Mouse (Mus musculus) midbrain, postnatal 0 days (tissue): ENCODE measurements around the gene Adarb1. TPM values are rescaled to one million over a fixed set of nuclear protein-coding genes. Genes with fewer than 3 reads are reported as not detected.
A peak's percentile ranks its signal among the peaks of the same experiment; 100 is the strongest.

ENCODE experiments used
- ATAC-seq: fragments of 200-750 bp; cut with Nextera tagmentation; 2 replicates; pipeline ENCODE4 v1.8.0; 2017; ENCODE audit warnings: moderate number of reproducible peaks, mild to moderate bottlenecking, moderate TSS enrichment, moderate library complexity; ENCODE audit not compliant: low FRiP score
- DNase-seq: peaks from one replicate; pipeline ENCODE4 v3.0.0-alpha.2; 2015; ENCODE audit warnings: low spot score
- H3K27ac ChIP-seq: fragments of 300-500 bp; sonication (generic); 2 replicates; pipeline ENCODE4 v1.5.1; 2014; ENCODE audit warnings: low read depth, mild to moderate bottlenecking, low read length, mixed read lengths
- H3K27me3 ChIP-seq: fragments of 300-500 bp; sonication (generic); 2 replicates; pipeline ENCODE4 v1.6.1; 2014; ENCODE audit warnings: low read length, control low read depth, mixed read lengths; ENCODE audit not compliant: insufficient read depth
- H3K36me3 ChIP-seq: fragments of 300-500 bp; sonication (generic); 2 replicates; pipeline ENCODE4 v1.6.1; 2014; ENCODE audit warnings: low read length, control low read depth, mixed read lengths; ENCODE audit not compliant: insufficient read depth
- H3K4me1 ChIP-seq: fragments of 300-500 bp; sonication (generic); 2 replicates; pipeline ENCODE4 v1.6.1; 2014; ENCODE audit warnings: mild to moderate bottlenecking, control low read depth, antibody characterized with exemption, low read length, mixed read lengths; ENCODE audit not compliant: insufficient read depth
- H3K4me2 ChIP-seq: fragments of 300-500 bp; sonication (generic); 2 replicates; pipeline ENCODE4 v1.6.1; 2014; ENCODE audit warnings: low read depth, mild to moderate bottlenecking, low read length, mixed read lengths; ENCODE audit not compliant: poor library complexity, severe bottlenecking
- H3K4me3 ChIP-seq: fragments of 300-500 bp; sonication (generic); 2 replicates; pipeline ENCODE4 v1.5.1; 2014; ENCODE audit warnings: low read depth, mild to moderate bottlenecking, low read length, moderate library complexity
- H3K9ac ChIP-seq: fragments of 300-500 bp; sonication (generic); replicated peaks from 2 replicates; pipeline ENCODE4 v1.6.1; 2014; ENCODE audit warnings: mild to moderate bottlenecking, low read length, moderate library complexity, mixed read lengths; ENCODE audit not compliant: poor library complexity, severe bottlenecking
- H3K9me3 ChIP-seq: fragments of 300-500 bp; sonication (generic); 2 replicates; pipeline ENCODE4 v1.6.1; 2016; ENCODE audit warnings: low read length, control low read depth
- CTCF ChIP-seq: IDR thresholded peaks from 2 replicates; pipeline ENCODE4 v1.5.1; 2016; ENCODE audit warnings: antibody characterized with exemption, mild to moderate bottlenecking
- WGBS: fragments of 180-500 bp; shearing (Covaris S2); extraction: QIAGEN DNeasy Blood & Tissue Kit; methylation state at CpG from one replicate; pipeline ENCODE4 v1.1.7; 2014; 5-methylcytosine and 5-hydroxymethylcytosine counted together
- polyA plus RNA-seq: library from polyadenylated mRNA; unstranded; fragments of >200 nt; fragmentation: Nextera tagmentation; extraction: Ambion mirVana; gene quantifications from 2 replicates; pipeline ENCODE4 v1.2.1, GENCODE M21; 2015
- total RNA-seq: library from RNA; depleted of rRNA; stranded (reverse); fragments of >200 nt; gene quantifications from 2 replicates; pipeline ENCODE4 v1.2.3, GENCODE M21; 2014

The Adarb1 gene
- total and polyA plus RNA-seq, 2 experiments from 2014 or later = 16.1 to 50.4 TPM

GRCm38 (mm10) chr10:77341059-77341458 is 77.0 kb downstream of the Adarb1 start:
- DNase-seq (no peak), ATAC-seq (no peak)
- Histone ChIP-seq H3K9ac (no peak overlapping the region), H3K4me1 (peaks cover 6% of the 10 kb centered on the region; the same call in 1 of the 2 replicates), H3K27ac (no peak overlapping the region), H3K36me3 (no peaks in the 10 kb centered on the region), H3K4me2 (no peak overlapping the region), H3K4me3 (no peak overlapping the region), H3K27me3 (no peaks in the 10 kb centered on the region), H3K9me3 (no peaks in the 10 kb centered on the region)
- 87% methylated on average over 4 of the region's 4 CpGs for WGBS
- TF ChIP-seq CTCF = no peak

- no peaks in the 10 kb centered on the region for H3K27me3 ChIP-seq
- 3% methylated on average over 18 of the region's 18 CpGs for WGBS
- H3K4me2 ChIP-seq = peak overlapping the region; percentile 86
- ATAC-seq (peak; percentile 56; the same call in 1 of the 2 replicates), DNase-seq (peak; percentile 71)
- H3K4me3 ChIP-seq = peak overlapping the region; percentile 41
- H3K4me1 ChIP-seq = peaks cover 6% of the 10 kb centered on the region; the same call in 1 of the 2 replicates
- no peak overlapping the region for H3K27ac ChIP-seq
- H3K36me3 ChIP-seq = no peaks in the 10 kb centered on the region
- peak; percentile 81 for TF ChIP-seq CTCF
- H3K9me3 ChIP-seq = no peaks in the 10 kb centered on the region
- peak overlapping the region; percentile 44; the same call in 1 of the 2 replicates for H3K9ac ChIP-seq
Measured at GRCm38 (mm10) chr10:77339871-77340341, 78.2 kb downstream of the Adarb1 start.

GRCm38 (mm10) chr10:77333518-77333917 is 84.6 kb downstream of the Adarb1 start:
- H3K9ac ChIP-seq = no peak overlapping the region
- no peaks in the 10 kb centered on the region for H3K27me3 ChIP-seq
- H3K4me3 ChIP-seq = no peak overlapping the region
- TF ChIP-seq CTCF = no peak
- H3K4me2 ChIP-seq = no peak overlapping the region
- no peak overlapping the region for H3K27ac ChIP-seq
- no peak for DNase-seq
- no peaks in the 10 kb centered on the region for H3K36me3 ChIP-seq
- 86% methylated on average over 9 of the region's 9 CpGs for WGBS
- no peaks in the 10 kb centered on the region for H3K9me3 ChIP-seq
- no peaks in the 10 kb centered on the region for H3K4me1 ChIP-seq
- no peak for ATAC-seq

GRCm38 (mm10) chr10:77329446-77330094 is 88.5 kb downstream of the Adarb1 start:
- no peaks in the 10 kb centered on the region for H3K36me3 ChIP-seq
- 74% methylated on average over 11 of the region's 11 CpGs for WGBS

GRCm38 (mm10) chr10:77324716-77325115 is 93.4 kb downstream of the Adarb1 start:
- H3K9me3 ChIP-seq = no peaks in the 10 kb centered on the region
- no peaks in the 10 kb centered on the region; the same call in 1 of the 2 replicates for H3K4me1 ChIP-seq
- no peak overlapping the region for H3K4me3 ChIP-seq
- no peak for ATAC-seq
- 63% methylated on average over 6 of the region's 6 CpGs for WGBS
- TF ChIP-seq CTCF = no peak
- H3K27me3 ChIP-seq = no peaks in the 10 kb centered on the region
- H3K36me3 ChIP-seq = no peaks in the 10 kb centered on the region
- H3K9ac ChIP-seq = no peak overlapping the region
- H3K27ac ChIP-seq = no peak overlapping the region
- no peak for DNase-seq
- H3K4me2 ChIP-seq = no peak overlapping the region

More at GRCm38 (mm10) chr10:77329446-77330094, 88.5 kb downstream of the Adarb1 start:
- no peak overlapping the region for H3K9ac ChIP-seq
- no peak for TF ChIP-seq CTCF
- DNase-seq (no peak), ATAC-seq (no peak)
- H3K27me3 ChIP-seq = no peaks in the 10 kb centered on the region
- H3K4me2 ChIP-seq = no peak overlapping the region
- H3K9me3 ChIP-seq = no peaks in the 10 kb centered on the region
- H3K4me1 ChIP-seq = no peaks in the 10 kb centered on the region; the same call in 1 of the 2 replicates
- H3K27ac ChIP-seq = no peak overlapping the region
- H3K4me3 ChIP-seq = no peak overlapping the region

- ATAC-seq = no peak
- H3K4me2 ChIP-seq = no peak overlapping the region
- H3K9ac ChIP-seq = no peak overlapping the region
- H3K27me3 ChIP-seq = no peaks in the 10 kb centered on the region
- no peak for DNase-seq
- H3K27ac ChIP-seq = no peak overlapping the region
- no peaks in the 10 kb centered on the region for H3K36me3 ChIP-seq
- no peaks in the 10 kb centered on the region for H3K9me3 ChIP-seq
- H3K4me3 ChIP-seq = no peak overlapping the region
- no peaks in the 10 kb centered on the region; the same call in 1 of the 2 replicates for H3K4me1 ChIP-seq
- WGBS = 90% methylated on average over 8 of the region's 8 CpGs
- no peak for TF ChIP-seq CTCF
Measured at GRCm38 (mm10) chr10:77321611-77322010, 96.5 kb downstream of the Adarb1 start.
